ENCODE assay signal across 10 mouse cellular contexts in the genomic region with DNA sequence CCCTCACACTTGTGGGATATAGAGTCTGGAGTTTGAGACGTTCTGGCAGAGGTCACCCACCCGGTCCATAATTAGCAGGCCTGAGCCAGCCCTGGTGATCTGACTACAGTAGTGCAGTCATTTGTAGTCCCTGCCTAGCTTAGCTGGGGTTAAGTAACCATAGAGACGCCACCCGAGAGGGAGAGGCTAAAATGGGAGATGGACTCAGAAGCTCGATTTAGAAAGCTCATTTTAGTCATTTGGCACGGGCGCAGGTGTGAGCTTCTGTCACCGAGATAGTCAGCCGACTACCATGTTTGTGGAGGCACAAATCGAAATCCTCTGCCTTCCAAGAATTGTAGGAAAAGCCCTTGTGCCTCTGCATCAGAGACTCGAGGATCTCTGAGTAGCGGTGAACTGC. TPM values are rescaled to one million over a fixed set of nuclear protein-coding genes. Genes with fewer than 3 reads are reported as not detected.
A peak's percentile ranks its signal among the peaks of the same experiment; 100 is the strongest.
DNase-seq lines count a peak whose midpoint lies in the region; ATAC-seq and TF ChIP-seq lines count a peak whose summit lies in the region.
"Had no signal": no experiment of that assay in that cellular context is flagged by ENCODE, and none has a peak within 500 bp of the region (broad histone marks: within the 10 kb centered on the region; RNA-seq: fewer than 3 reads in every experiment).

No protein-coding gene starts in this region.

- no peaks in the 10 kb centered on the region for H3K27me3 ChIP-seq in forebrain, postnatal 0 days (ENCODE audit: insufficient read depth, low read length)
- no peaks in the 10 kb centered on the region for H3K27me3 ChIP-seq in forebrain, embryonic 15.5 days
- H3K27me3 ChIP-seq in forebrain, embryonic 16.5 days (replicated peaks; ENCODE audit: control insufficient read depth, insufficient read depth, low read length) = no peaks in the 10 kb centered on the region
- no peaks in the 10 kb centered on the region for H3K27me3 ChIP-seq in liver, postnatal 0 days (ENCODE audit: insufficient read depth, low read length)

- peak overlapping the region; percentile 64 for H3K27ac ChIP-seq in forebrain, postnatal 0 days (ENCODE audit: low read depth, low read length)
- no peak overlapping the region; the same call in 1 of the 2 replicates for H3K27ac ChIP-seq in forebrain, embryonic 15.5 days (replicated peaks)
- peak overlapping the region; percentile 18; the same call in 1 of the 2 replicates for H3K27ac ChIP-seq in cortical plate, adult 2 months (ENCODE audit: insufficient read depth, low read length)
- no peak overlapping the region; the same call in 1 of the 2 replicates for H3K27ac ChIP-seq in forebrain, embryonic 16.5 days (ENCODE audit: low read length)
- no peak overlapping the region for H3K27ac ChIP-seq in liver, postnatal 0 days (ENCODE audit: low read depth)

- TF ChIP-seq CTCF in forebrain, postnatal 0 days (IDR thresholded peaks at IDR 0.05; ENCODE audit: low read depth) = no peak
- TF ChIP-seq CTCF in cortical plate, adult 2 months (IDR thresholded peaks at IDR 0.05; ENCODE audit: extremely low read depth, insufficient read depth, low read length) = no peak
- no peak for TF ChIP-seq CTCF in liver, postnatal 0 days (IDR thresholded peaks at IDR 0.05; ENCODE audit: low read depth)

- ATAC-seq in forebrain, postnatal 0 days = peak; percentile 73
- ATAC-seq in forebrain, embryonic 15.5 days (replicated peaks) = no peak
- no peak for ATAC-seq in forebrain, embryonic 16.5 days
- ATAC-seq in liver, postnatal 0 days = no peak

- 0 out of 2 replicates have a peak, but pooled peaks cover 6% of the 10 kb centered on the region for H3K4me1 ChIP-seq in forebrain, postnatal 0 days (ENCODE audit: insufficient read depth)
- H3K4me1 ChIP-seq in forebrain, embryonic 15.5 days = peaks cover 7% of the 10 kb centered on the region; the same call in 1 of the 2 replicates
- H3K4me1 ChIP-seq in cortical plate, adult 2 months (ENCODE audit: control insufficient read depth, insufficient read depth, low read length) = peaks cover 4% of the 10 kb centered on the region
- peaks cover 4% of the 10 kb centered on the region; the same call in 1 of the 2 replicates for H3K4me1 ChIP-seq in forebrain, embryonic 16.5 days (replicated peaks; ENCODE audit: control insufficient read depth, insufficient read depth, low read length)
- H3K4me1 ChIP-seq in liver, postnatal 0 days (ENCODE audit: insufficient read depth) = peaks cover 26% of the 10 kb centered on the region

- no peak for TF ChIP-seq EP300 in liver, postnatal 0 days (IDR thresholded peaks at IDR 0.05; ENCODE audit: low read depth)

- H3K9ac ChIP-seq in forebrain, postnatal 0 days = no peak overlapping the region
- H3K9ac ChIP-seq in forebrain, embryonic 15.5 days (replicated peaks) = no peak overlapping the region
- no peak overlapping the region for H3K9ac ChIP-seq in forebrain, embryonic 16.5 days (replicated peaks; ENCODE audit: low read depth, low read length)
- H3K9ac ChIP-seq in liver, postnatal 0 days (replicated peaks) = no peak overlapping the region

- peaks cover 4% of the 10 kb centered on the region; the same call in 1 of the 2 replicates for H3K36me3 ChIP-seq in forebrain, postnatal 0 days (ENCODE audit: insufficient read depth)
- H3K36me3 ChIP-seq in forebrain, embryonic 15.5 days = 0 out of 2 replicates have a peak, but pooled peaks cover 3% of the 10 kb centered on the region
- peaks cover 3% of the 10 kb centered on the region; the same call in 1 of the 2 replicates for H3K36me3 ChIP-seq in forebrain, embryonic 16.5 days (ENCODE audit: control insufficient read depth, insufficient read depth)
- H3K36me3 ChIP-seq in liver, postnatal 0 days (replicated peaks; ENCODE audit: insufficient read depth, low read length) = peaks cover 16% of the 10 kb centered on the region; the same call in 1 of the 2 replicates

- H3K9me3 ChIP-seq in forebrain, postnatal 0 days (ENCODE audit: low read length) = no peaks in the 10 kb centered on the region
- no peaks in the 10 kb centered on the region for H3K9me3 ChIP-seq in forebrain, embryonic 15.5 days
- H3K9me3 ChIP-seq in forebrain, embryonic 16.5 days (ENCODE audit: control insufficient read depth, low read length) = no peaks in the 10 kb centered on the region
- H3K9me3 ChIP-seq in liver, postnatal 0 days (ENCODE audit: low read length) = no peaks in the 10 kb centered on the region
- H3K9me3 ChIP-seq: megakaryocyte, embryonic 14.5 days had no signal

- no peak overlapping the region for H3K4me3 ChIP-seq in forebrain, postnatal 0 days (ENCODE audit: low read depth, low read length)
- H3K4me3 ChIP-seq in forebrain, embryonic 15.5 days = no peak overlapping the region
- no peak overlapping the region for H3K4me3 ChIP-seq in cortical plate, adult 2 months (ENCODE audit: insufficient read depth, low read length)
- H3K4me3 ChIP-seq in forebrain, embryonic 16.5 days (replicated peaks; ENCODE audit: low read length) = no peak overlapping the region
- no peak overlapping the region for H3K4me3 ChIP-seq in liver, postnatal 0 days (ENCODE audit: low read depth, low read length)
- H3K4me3 ChIP-seq: megakaryocyte, embryonic 14.5 days had no signal

- DNase-seq in forebrain, postnatal 0 days = peak; percentile 85
- DNase-seq in layer of hippocampus, adult 11-12 months (ENCODE audit: low spot score) = peak; percentile 71
- DNase-seq in right cerebral cortex, adult 2 months (ENCODE audit: low spot score in 2 of 2) = peak; percentile 86
- no peak for DNase-seq in lung, postnatal 4 days
- no peak for DNase-seq in liver, postnatal 0 days
- DNase-seq: retina, postnatal 1 day had no signal

- no peak for TF ChIP-seq POLR2A in cortical plate, adult 2 months (IDR thresholded peaks at IDR 0.05; ENCODE audit: extremely low read depth, insufficient read depth, low read length)

- 50% methylated on average over 12 of the region's 12 CpGs for WGBS in forebrain, postnatal 0 days
- WGBS in forebrain, embryonic 15.5 days = 63% methylated on average over 12 of the region's 12 CpGs
- WGBS in forebrain, embryonic 16.5 days = 64% methylated on average over 12 of the region's 12 CpGs
- 81% methylated on average over 12 of the region's 12 CpGs for WGBS in liver, postnatal 0 days (ENCODE audit: insufficient replicate concordance)

- no peak overlapping the region for H3K4me2 ChIP-seq in forebrain, postnatal 0 days (ENCODE audit: low read depth)
- H3K4me2 ChIP-seq in forebrain, embryonic 15.5 days (replicated peaks) = no peak overlapping the region
- no peak overlapping the region for H3K4me2 ChIP-seq in forebrain, embryonic 16.5 days (ENCODE audit: low read length)
- no peak overlapping the region for H3K4me2 ChIP-seq in liver, postnatal 0 days (ENCODE audit: low read depth, low read length)

RNA-seq across cellular contexts. Expression of a gene that starts 34.8 kb away (rescaled TPM):
- total RNA-seq in forebrain, postnatal 0 days (2014; rRNA removed) = 10.0 and 15.3 TPM in 2 replicates
- polyA plus RNA-seq in forebrain, postnatal 0 days (2015; fragmentation: Nextera tagmentation; extraction: Ambion mirVana) = 4.7 and 6.7 TPM in 2 replicates
- 12.5 and 14.9 TPM in 2 replicates for polyA plus RNA-seq in forebrain, embryonic 15.5 days (2015; fragmentation: Nextera tagmentation; extraction: Ambion mirVana)
- 9.3 and 10.5 TPM in 2 replicates for polyA plus RNA-seq in cortical plate, adult 2 months (2012; rRNA removed)
- polyA plus RNA-seq in forebrain, embryonic 16.5 days (2015; fragmentation: Nextera tagmentation; extraction: Ambion mirVana) = 9.9 and 14.2 TPM in 2 replicates
- 4.3 and 4.5 TPM in 2 replicates for polyA plus RNA-seq in liver, postnatal 0 days (2015; fragmentation: Nextera tagmentation; extraction: Ambion mirVana)

RNA-seq across cellular contexts. Expression of a gene that starts 44.2 kb away (rescaled TPM):
- 2.8 and 6.0 TPM in 2 replicates for total RNA-seq in forebrain, postnatal 0 days (2014; rRNA removed)
- polyA plus RNA-seq in forebrain, postnatal 0 days (2015; fragmentation: Nextera tagmentation; extraction: Ambion mirVana) = 6.9 and 11.3 TPM in 2 replicates
- 4.0 and 6.7 TPM in 2 replicates for polyA plus RNA-seq in forebrain, embryonic 15.5 days (2015; fragmentation: Nextera tagmentation; extraction: Ambion mirVana)
- polyA plus RNA-seq in cortical plate, adult 2 months (2012; rRNA removed) = 2.6 and 3.6 TPM in 2 replicates
- 3.7 and 4.5 TPM in 2 replicates for polyA plus RNA-seq in forebrain, embryonic 16.5 days (2015; fragmentation: Nextera tagmentation; extraction: Ambion mirVana)
- 0.90 and 1.0 TPM in 2 replicates for polyA plus RNA-seq in liver, postnatal 0 days (2015; fragmentation: Nextera tagmentation; extraction: Ambion mirVana)

Comparison
In these comparisons a context has a peak if more than half of its experiments do, and no peak if none do; other contexts are left out.
1. H3K27ac ChIP-seq: peak in forebrain, postnatal 0 days (single experiment) and cortical plate, adult 2 months (single experiment); none in forebrain, embryonic 15.5 days (single experiment), forebrain, embryonic 16.5 days (single experiment) and liver, postnatal 0 days (single experiment).
2. DNase-seq: peak in forebrain, postnatal 0 days (single experiment), layer of hippocampus, adult 11-12 months (single experiment) and right cerebral cortex, adult 2 months (2 of 2); none in lung, postnatal 4 days (0 of 2) and liver, postnatal 0 days (single experiment).